Mouse (Mus musculus) spleen, adult 2 months (tissue): ENCODE measurements around the gene Otop3.
A peak's percentile ranks its signal among the peaks of the same experiment; 100 is the strongest.

Source experiments
- CTCF ChIP-seq: fragments of 200-500 bp; IDR thresholded peaks from 2 replicates; pipeline ENCODE4 v1.5.1; 2011; ENCODE audit warnings: mild to moderate bottlenecking, inconsistent platforms; ENCODE audit not compliant: insufficient read depth, insufficient read length, insufficient replicate concordance; ENCODE audit errors: extremely low read depth
- POLR2A ChIP-seq: fragments of 200-500 bp; IDR thresholded peaks from 2 replicates; pipeline ENCODE4 v1.6.1; 2011; ENCODE audit warnings: low read depth, low read length, inconsistent platforms

- TF ChIP-seq CTCF (peak; percentile 90; the same call in 1 of the 2 replicates), POLR2A (no peak)
Observed at GRCm38 (mm10) chr11:115354183-115354582, 19.7 kb downstream of the Otop3 start.
